Mouse (Mus musculus) embryonic facial prominence, embryonic 10.5 days (tissue): ENCODE data around the gene Fhl2. TPM values are rescaled to one million over a fixed set of nuclear protein-coding genes. Genes with fewer than 3 reads are reported as not detected.
A peak's percentile ranks its signal among the peaks of the same experiment; 100 is the strongest.

Experiments used
- DNase-seq: peaks from one replicate; pipeline ENCODE4 v3.0.0-alpha.2; 2017; ENCODE audit warnings: low spot score
- H3K27ac ChIP-seq: fragments of 300-500 bp; sonication (generic); replicated peaks from 2 replicates; pipeline ENCODE4 v1.5.1; 2016; ENCODE audit warnings: mild to moderate bottlenecking
- H3K27me3 ChIP-seq: fragments of 300-500 bp; sonication (generic); replicated peaks from 2 replicates; pipeline ENCODE4 v1.6.1; 2016; ENCODE audit warnings: low read depth, mild to moderate bottlenecking; ENCODE audit not compliant: poor library complexity, severe bottlenecking
- H3K36me3 ChIP-seq: fragments of 300-500 bp; sonication (generic); replicated peaks from 2 replicates; pipeline ENCODE4 v1.6.1; 2016; ENCODE audit warnings: mild to moderate bottlenecking, moderate library complexity
- H3K4me1 ChIP-seq: fragments of 300-500 bp; sonication (generic); 2 replicates; pipeline ENCODE4 v1.6.1; 2016
- H3K4me3 ChIP-seq: fragments of 300-500 bp; sonication (generic); 2 replicates; pipeline ENCODE4 v1.5.1; 2016; ENCODE audit warnings: mild to moderate bottlenecking, moderate library complexity
- H3K9me3 ChIP-seq: fragments of 300-500 bp; sonication (generic); 2 replicates; pipeline ENCODE4 v1.6.1; 2016; ENCODE audit warnings: mild to moderate bottlenecking
- WGBS: fragments of 180-500 bp; shearing (Covaris S2); methylation state at CpG from one replicate; pipeline ENCODE4 v1.1.7; 2016; 5-methylcytosine and 5-hydroxymethylcytosine counted together
- polyA plus RNA-seq: library from polyadenylated mRNA; unstranded; fragments of >200 nt; fragmentation: Nextera tagmentation; extraction: Ambion mirVana; gene quantifications from 2 replicates; pipeline ENCODE4 v1.2.1, GENCODE M21; 2016

Gene Fhl2
- polyA plus RNA-seq, 1 experiment from 2014 or later: 11.2 TPM

GRCm38 (mm10) chr1:43124726-43125125 is 72.1 kb downstream of the Fhl2 start:
- no peaks in the 10 kb centered on the region for H3K4me1 ChIP-seq
- H3K27me3 ChIP-seq: no peaks in the 10 kb centered on the region
- WGBS: 80% methylated on average over 4 of the region's 4 CpGs
- no peak overlapping the region for H3K27ac ChIP-seq
- H3K4me3 ChIP-seq: no peak overlapping the region
- H3K9me3 ChIP-seq: no peaks in the 10 kb centered on the region
- DNase-seq: no peak
- H3K36me3 ChIP-seq: peaks cover 35% of the 10 kb centered on the region

DNA sequence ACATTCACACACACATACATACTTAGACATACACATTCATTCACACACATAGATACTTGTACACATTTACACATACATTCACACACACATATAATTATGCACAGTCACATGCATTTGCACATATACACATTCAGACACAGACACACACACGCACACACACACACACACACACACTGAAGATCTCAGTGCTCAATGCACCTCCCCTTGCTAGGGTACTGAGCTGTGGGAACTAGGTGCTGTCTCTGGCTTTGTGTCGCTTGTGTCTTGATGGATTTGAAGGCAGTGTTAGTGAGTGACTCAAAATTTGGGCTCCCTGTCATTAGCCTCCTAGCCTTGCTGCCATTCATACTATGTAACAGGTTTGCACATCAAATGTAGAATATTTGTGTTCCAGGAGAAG is 74.2 kb downstream of the Fhl2 start:
- Histone ChIP-seq H3K27ac (no peak overlapping the region), H3K4me1 (no peaks in the 10 kb centered on the region), H3K4me3 (no peak overlapping the region), H3K27me3 (no peaks in the 10 kb centered on the region), H3K9me3 (no peaks in the 10 kb centered on the region), H3K36me3 (peaks cover 40% of the 10 kb centered on the region)
- DNase-seq: no peak
- WGBS: 92% methylated on average over 2 of the region's 2 CpGs

GRCm38 (mm10) chr1:43120950-43121349 is 75.8 kb downstream of the Fhl2 start:
- H3K27me3 ChIP-seq: no peaks in the 10 kb centered on the region
- H3K4me1 ChIP-seq: no peaks in the 10 kb centered on the region
- H3K9me3 ChIP-seq: no peaks in the 10 kb centered on the region; the same call in 1 of the 2 replicates
- 93% methylated on average over 5 of the region's 5 CpGs for WGBS
- H3K36me3 ChIP-seq: peaks cover 49% of the 10 kb centered on the region
- DNase-seq: peak; percentile 3
- H3K27ac ChIP-seq: no peak overlapping the region
- H3K4me3 ChIP-seq: no peak overlapping the region

DNA sequence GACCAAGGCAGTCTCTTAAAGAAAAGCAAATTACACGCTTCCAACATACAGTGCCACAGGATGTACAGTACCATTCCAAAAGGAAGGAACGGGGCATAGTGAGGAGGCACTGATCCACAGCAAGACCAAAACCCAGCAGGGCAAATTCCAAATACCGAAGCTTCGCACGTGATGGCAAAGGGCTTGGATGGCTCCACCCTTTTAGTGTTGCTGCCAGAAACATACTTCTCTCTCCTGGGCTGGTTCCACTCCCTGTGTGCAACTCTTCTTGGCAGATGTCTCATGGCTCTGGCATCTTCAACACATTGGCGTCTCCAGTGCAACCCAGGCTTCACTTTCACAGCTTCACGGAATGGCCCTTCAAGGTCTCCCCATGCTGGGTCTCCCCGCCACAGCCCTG is 79.3 kb downstream of the Fhl2 start:
- no peak overlapping the region for H3K27ac ChIP-seq
- no peak overlapping the region for H3K4me3 ChIP-seq
- H3K27me3 ChIP-seq: no peaks in the 10 kb centered on the region
- WGBS: 97% methylated on average over 8 of the region's 8 CpGs
- no peaks in the 10 kb centered on the region for H3K4me1 ChIP-seq
- DNase-seq: no peak
- H3K36me3 ChIP-seq: peaks cover 74% of the 10 kb centered on the region
- no peaks in the 10 kb centered on the region; the same call in 1 of the 2 replicates for H3K9me3 ChIP-seq

DNA sequence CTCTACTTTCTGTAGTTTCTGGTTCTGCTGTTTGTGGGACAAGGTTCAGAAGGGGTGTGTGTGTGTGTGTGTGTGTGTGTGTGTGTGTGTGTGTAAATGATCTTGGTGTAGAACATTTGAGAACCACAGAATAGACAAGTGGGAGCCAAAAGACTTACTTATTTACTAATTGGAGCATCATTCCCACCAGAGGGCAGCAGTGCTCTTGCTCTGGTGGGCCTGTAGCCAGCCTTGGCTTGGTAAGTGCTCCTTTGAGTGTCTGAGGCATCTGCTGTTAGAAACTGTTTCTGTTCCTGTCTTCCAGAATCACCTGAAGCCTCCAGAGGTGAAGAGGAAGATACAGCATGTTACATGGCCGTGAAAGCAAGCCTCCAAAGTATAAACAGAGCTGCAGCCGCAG is 83.9 kb downstream of the Fhl2 start:
- peak; percentile 41 for DNase-seq
- 90% methylated on average over 2 of the region's 2 CpGs for WGBS
- no peaks in the 10 kb centered on the region for H3K4me1 ChIP-seq
- no peak overlapping the region for H3K27ac ChIP-seq
- peaks cover 98% of the 10 kb centered on the region for H3K36me3 ChIP-seq
- H3K27me3 ChIP-seq: no peaks in the 10 kb centered on the region
- no peak overlapping the region for H3K4me3 ChIP-seq
- no peaks in the 10 kb centered on the region; the same call in 1 of the 2 replicates for H3K9me3 ChIP-seq

- 53% methylated on average over 4 of the region's 4 CpGs for WGBS
- Histone ChIP-seq H3K4me1 (no peaks in the 10 kb centered on the region), H3K27me3 (no peaks in the 10 kb centered on the region), H3K27ac (no peak overlapping the region), H3K9me3 (no peaks in the 10 kb centered on the region), H3K4me3 (no peak overlapping the region), H3K36me3 (peaks cover 98% of the 10 kb centered on the region)
- DNase-seq: peak; percentile 58
Measured at GRCm38 (mm10) chr1:43110556-43110955, 86.2 kb downstream of the Fhl2 start.

DNA sequence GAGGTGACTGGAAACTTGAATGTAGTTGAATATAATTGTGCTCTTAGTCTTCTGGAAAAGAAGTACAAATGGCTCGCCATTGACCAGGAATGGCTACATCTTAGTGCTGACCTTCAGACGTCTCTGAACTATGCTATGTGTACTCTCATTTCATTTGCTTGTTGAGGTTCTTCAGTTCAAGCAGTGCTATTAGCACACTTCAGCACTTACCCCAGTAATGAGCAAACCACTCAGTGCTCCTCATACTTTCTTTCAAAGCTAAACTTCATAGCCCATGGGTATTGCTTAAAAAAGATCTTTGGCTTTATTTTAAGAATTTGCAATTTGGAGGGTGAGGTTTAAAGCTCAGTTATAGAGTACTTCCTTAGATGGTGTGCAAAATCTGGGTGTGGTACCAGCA is 88.1 kb downstream of the Fhl2 start:
- Histone ChIP-seq H3K27me3 (no peaks in the 10 kb centered on the region), H3K27ac (no peak overlapping the region), H3K36me3 (peaks cover 94% of the 10 kb centered on the region), H3K4me3 (no peak overlapping the region), H3K9me3 (no peaks in the 10 kb centered on the region), H3K4me1 (no peaks in the 10 kb centered on the region)
- no peak for DNase-seq
- WGBS: 94% methylated on average over 2 of the region's 2 CpGs

DNA sequence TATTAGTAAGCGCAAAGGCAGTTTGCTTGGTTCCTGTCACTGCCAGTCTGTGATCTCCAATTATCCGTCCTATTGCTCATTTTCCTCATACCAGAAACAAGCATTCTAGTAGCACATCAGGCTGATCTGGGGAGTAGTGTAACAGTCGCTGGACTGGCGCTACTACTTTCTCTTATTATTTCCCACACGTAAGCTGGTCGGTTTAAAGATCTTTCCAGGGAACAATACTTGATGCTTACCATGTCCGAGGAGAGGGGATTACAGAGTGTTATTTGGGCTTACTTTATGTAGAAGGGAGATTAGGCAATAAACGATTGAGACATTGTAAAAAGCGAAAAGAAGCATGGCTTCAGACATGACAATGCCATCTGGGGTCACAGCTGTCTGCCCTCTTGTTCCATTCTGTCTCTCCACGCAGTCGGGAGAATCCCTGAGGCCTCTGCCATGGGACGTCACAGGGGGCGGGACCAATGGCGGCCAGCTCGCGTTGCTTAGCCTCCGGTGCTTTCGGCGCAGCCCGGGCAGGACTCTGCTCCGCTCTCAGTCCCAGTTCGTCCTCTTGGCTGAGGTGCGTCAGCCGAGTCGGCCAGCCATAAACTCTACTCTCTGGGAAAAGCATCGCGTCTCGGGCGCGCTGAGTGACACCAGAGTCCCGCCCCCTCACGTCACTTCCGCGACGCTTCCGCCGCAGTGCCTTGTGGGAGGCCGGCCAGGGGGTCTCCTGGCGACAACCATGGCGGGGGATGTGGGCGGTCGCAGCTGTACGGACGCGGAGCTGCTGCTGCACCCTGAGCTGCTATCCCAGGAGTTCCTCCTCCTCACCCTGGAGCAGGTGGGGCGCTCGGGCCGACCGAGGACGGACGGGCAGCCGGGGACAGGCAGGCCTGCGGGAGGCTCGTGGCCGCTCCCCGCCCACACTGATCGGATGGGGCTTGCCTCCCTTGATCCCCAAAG is 98.5 kb downstream of the Fhl2 start, which contains the start of the genes Tgfbrap1 and AI597479:
Gene Tgfbrap1, minus strand, starts transcription at position 607 of the 954 bp plus-strand sequence.
Gene AI597479, plus strand, starts transcription at position 680 of the 954 bp plus-strand sequence.
- Histone ChIP-seq H3K4me1 (peaks cover 17% of the 10 kb centered on the region), H3K36me3 (peaks cover 29% of the 10 kb centered on the region), H3K4me3 (peak within 1 kb of the TSS; percentile 97), H3K27me3 (no peaks in the 10 kb centered on the region), H3K9me3 (no peaks in the 10 kb centered on the region), H3K27ac (peak within 1 kb of the TSS; percentile 94)
- peak; percentile 96 for DNase-seq
- under 1% methylated on average over 57 of the region's 57 CpGs for WGBS

GRCm38 (mm10) chr1:43094206-43094605 is 102.6 kb downstream of the Fhl2 start:
- no peak for DNase-seq
- H3K4me3 ChIP-seq: no peak overlapping the region
- no peaks in the 10 kb centered on the region for H3K9me3 ChIP-seq
- H3K36me3 ChIP-seq: peaks cover 3% of the 10 kb centered on the region; the same call in 1 of the 2 replicates
- 83% methylated on average over 2 of the region's 2 CpGs for WGBS
- peaks cover 22% of the 10 kb centered on the region for H3K4me1 ChIP-seq
- H3K27ac ChIP-seq: no peak overlapping the region
- no peaks in the 10 kb centered on the region for H3K27me3 ChIP-seq

DNA sequence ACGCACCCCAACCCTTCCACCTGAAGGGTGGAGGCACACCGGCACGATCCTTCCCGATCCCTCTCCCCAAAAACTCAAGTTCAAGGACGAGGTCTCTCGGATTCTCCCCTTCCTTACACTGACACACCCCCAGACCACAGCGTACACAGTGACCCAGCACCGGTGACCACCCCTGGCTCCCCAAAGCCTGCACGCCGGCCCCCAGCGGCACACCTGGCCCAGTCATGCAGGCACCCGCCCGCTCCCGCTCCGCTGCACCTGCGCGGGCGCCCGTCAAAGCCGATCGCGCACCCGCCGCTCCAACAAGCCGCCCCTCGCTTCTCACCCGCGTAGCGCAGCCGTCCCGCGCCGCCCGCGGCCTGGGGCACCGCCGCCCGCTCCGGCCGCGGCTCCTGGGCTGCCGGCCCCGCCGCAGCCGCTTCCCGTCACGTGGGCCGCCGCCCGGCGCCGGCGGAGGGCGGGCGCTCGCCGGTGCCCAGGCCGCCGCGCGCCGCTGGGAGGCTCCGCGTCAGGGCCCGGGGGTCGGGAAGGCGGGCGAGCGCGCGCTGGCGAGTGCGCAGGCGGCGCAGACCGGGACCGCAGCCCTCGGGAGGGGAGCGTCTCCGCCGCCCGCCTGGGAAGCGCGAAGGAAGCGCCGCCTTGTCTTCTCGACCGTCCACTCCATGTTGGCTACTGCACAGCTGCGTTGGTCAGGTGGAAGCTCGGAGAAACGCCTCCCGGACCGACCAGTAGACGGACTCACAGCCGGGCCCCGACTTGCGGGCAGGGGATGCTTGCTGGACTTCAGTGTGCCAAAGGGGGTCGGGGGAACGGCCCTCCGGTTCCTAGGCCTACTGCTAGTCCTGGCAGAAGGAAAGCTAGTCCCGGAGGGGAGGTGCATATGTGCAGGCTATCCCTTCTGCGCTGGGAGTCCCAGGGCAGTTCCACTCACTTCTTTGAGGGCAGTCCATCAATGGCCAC is 104.4 kb downstream of the Fhl2 start:
- peak overlapping the region; percentile 88 for H3K4me3 ChIP-seq
- 2% methylated on average over 102 of the region's 102 CpGs for WGBS
- peak overlapping the region; percentile 91 for H3K27ac ChIP-seq
- no peaks in the 10 kb centered on the region for H3K9me3 ChIP-seq
- DNase-seq: peak; percentile 77
- peaks cover 19% of the 10 kb centered on the region for H3K4me1 ChIP-seq
- H3K36me3 ChIP-seq: peaks cover 3% of the 10 kb centered on the region; the same call in 1 of the 2 replicates
- no peaks in the 10 kb centered on the region for H3K27me3 ChIP-seq

GRCm38 (mm10) chr1:43091306-43092055 is 105.3 kb downstream of the Fhl2 start:
- peak overlapping the region; percentile 88 for H3K4me3 ChIP-seq
- no peak for DNase-seq
- H3K27me3 ChIP-seq: no peaks in the 10 kb centered on the region
- peak overlapping the region; percentile 91 for H3K27ac ChIP-seq
- WGBS: 46% methylated on average over 13 of the region's 13 CpGs
- peaks cover 3% of the 10 kb centered on the region; the same call in 1 of the 2 replicates for H3K36me3 ChIP-seq
- H3K4me1 ChIP-seq: peaks cover 16% of the 10 kb centered on the region
- no peaks in the 10 kb centered on the region for H3K9me3 ChIP-seq
